Mouse (Mus musculus) large intestine, adult 2 months (tissue): ENCODE measurements around the gene Mtmr4. TPM values are rescaled to one million over a fixed set of nuclear protein-coding genes. Genes with fewer than 3 reads are reported as not detected.
A peak's percentile ranks its signal among the peaks of the same experiment; 100 is the strongest.

Experiments used
- DNase-seq: peaks from one replicate; pipeline ENCODE4 v3.0.0-alpha.2; 2012; ENCODE audit warnings: low read depth, low spot score
- WGBS: fragments of 180-500 bp; shearing (Covaris S2); methylation state at CpG from one replicate; pipeline ENCODE4 v1.1.7; 2018; 5-methylcytosine and 5-hydroxymethylcytosine counted together
- polyA plus RNA-seq: library from polyadenylated mRNA; depleted of rRNA; stranded (reverse); fragments of >200 nt; gene quantifications from 2 replicates; pipeline ENCODE4 v1.2.3, GENCODE M21; 2012; rRNA removed

Gene Mtmr4
- polyA plus RNA-seq: 22.4 and 61.6 TPM in 2 replicates

GRCm38 (mm10) chr11:87591526-87592353, at the start of gene Mtmr4:
Gene Mtmr4, plus strand, starts transcription at chr11:87592162.
- WGBS: under 1% methylated on average over 61 of the region's 61 CpGs

GRCm38 (mm10) chr11:87542285-87542684, 49.7 kb upstream of the Mtmr4 start:
- no peak for DNase-seq

More at GRCm38 (mm10) chr11:87591526-87592353, at the start of gene Mtmr4:
- peak; percentile 96 for DNase-seq

GRCm38 (mm10) chr11:87542906-87543305, 49.1 kb upstream of the Mtmr4 start:
- DNase-seq: no peak
- WGBS: 34% methylated on average over 3 of the region's 3 CpGs

More at GRCm38 (mm10) chr11:87542285-87542684, 49.7 kb upstream of the Mtmr4 start:
- 33% methylated on average over 8 of the region's 8 CpGs for WGBS

- WGBS: 87% methylated on average over 4 of the region's 4 CpGs
- no peak for DNase-seq
These were observed 38.6 kb upstream of the Mtmr4 start for GRCm38 (mm10) chr11:87553342-87553741.

GRCm38 (mm10) chr11:87554386-87554785, 37.6 kb upstream of the Mtmr4 start:
- DNase-seq: peak; percentile 31

GRCm38 (mm10) chr11:87555106-87555703, 36.8 kb upstream of the Mtmr4 start:
- WGBS: 56% methylated on average over 2 of the region's 2 CpGs
- no peak for DNase-seq

More at GRCm38 (mm10) chr11:87554386-87554785, 37.6 kb upstream of the Mtmr4 start:
- WGBS: 9% methylated on average over 5 of the region's 5 CpGs

- WGBS: 78% methylated on average over 6 of the region's 6 CpGs
- no peak for DNase-seq
These were observed 30.8 kb upstream of the Mtmr4 start for GRCm38 (mm10) chr11:87561208-87561607.

- WGBS: 19% methylated on average over 3 of the region's 3 CpGs
- no peak for DNase-seq
These were observed 25.5 kb upstream of the Mtmr4 start, which contains the start of gene Gm11492 for GRCm38 (mm10) chr11:87566501-87566900. Gene Gm11492, plus strand, starts transcription at chr11:87566653.

- WGBS: 60% methylated on average over 7 of the region's 7 CpGs
These were observed 23.6 kb upstream of the Mtmr4 start, which contains the start of gene Sept4 for GRCm38 (mm10) chr11:87568255-87568953. Gene Sept4, plus strand, starts transcription at chr11:87568903.

GRCm38 (mm10) chr11:87570743-87571142, 21.2 kb upstream of the Mtmr4 start:
- WGBS: 65% methylated on average over 5 of the region's 5 CpGs
- no peak for DNase-seq

More at GRCm38 (mm10) chr11:87568255-87568953, 23.6 kb upstream of the Mtmr4 start, which contains the start of gene Sept4:
- DNase-seq: no peak

- no peak for DNase-seq
- WGBS: 77% methylated on average over 1 of the region's 1 CpGs
These were observed 20.5 kb upstream of the Mtmr4 start for GRCm38 (mm10) chr11:87571361-87571950.

GRCm38 (mm10) chr11:87573751-87574150, 18.2 kb upstream of the Mtmr4 start:
- 69% methylated on average over 7 of the region's 7 CpGs for WGBS

GRCm38 (mm10) chr11:87574520-87575180, 17.3 kb upstream of the Mtmr4 start:
- 61% methylated on average over 21 of the region's 21 CpGs for WGBS
- no peak for DNase-seq

More at GRCm38 (mm10) chr11:87573751-87574150, 18.2 kb upstream of the Mtmr4 start:
- DNase-seq: no peak

- WGBS: 44% methylated on average over 6 of the region's 6 CpGs
These were observed 14.2 kb upstream of the Mtmr4 start for GRCm38 (mm10) chr11:87577601-87578248.

GRCm38 (mm10) chr11:87578249-87578962, 13.6 kb upstream of the Mtmr4 start:
- DNase-seq: no peak
- 2% methylated on average over 40 of the region's 40 CpGs for WGBS

More at GRCm38 (mm10) chr11:87577601-87578248, 14.2 kb upstream of the Mtmr4 start:
- no peak for DNase-seq

GRCm38 (mm10) chr11:87578963-87579601, 12.9 kb upstream of the Mtmr4 start:
- 25% methylated on average over 10 of the region's 10 CpGs for WGBS

GRCm38 (mm10) chr11:87579713-87580112, 12.2 kb upstream of the Mtmr4 start:
- 65% methylated on average over 1 of the region's 1 CpGs for WGBS
- no peak for DNase-seq

More at GRCm38 (mm10) chr11:87578963-87579601, 12.9 kb upstream of the Mtmr4 start:
- no peak for DNase-seq
